In genomic region chr3:26050769-26051168, GRCm38 (mm10) we compare ENCODE assay signal across 17 mouse cellular contexts.
"Had no signal": no experiment of that assay in that cellular context is flagged by ENCODE, and none has a peak within 500 bp of the region (broad histone marks: within the 10 kb centered on the region; RNA-seq: fewer than 3 reads in every experiment).

No protein-coding gene starts in this region.

- ATAC-seq: hindbrain, embryonic 16.5 days; inflammation-experienced regulatory T-cells, adult 6 months; intestine, embryonic 15.5 days; intestine, postnatal 0 days; liver, postnatal 0 days had no signal

- DNase-seq: gastrocnemius, postnatal 14 days; heart, adult 18-20 months; heart, postnatal 10 days; heart, postnatal 4 days; kidney, adult 18-20 months; kidney, adult 8-10 months; kidney, postnatal 10 days; kidney, postnatal 25 days; kidney, postnatal 4 days; layer of hippocampus, adult 9-11 months; liver; liver, embryonic 13.5 days; liver, postnatal 0 days had no signal
